Mouse (Mus musculus) adrenal gland, adult 8-10 months (tissue): ENCODE measurements at regions not wholly inside any gene's neighbourhood (a gene's known extent, or its start where the extent isn't known, plus 50 kb on each side); places are given as distances from the start of the nearest gene placed in this dataset.

ENCODE experiments used
- DNase-seq: peaks from one replicate; pipeline ENCODE4 v3.0.0; 2022

GRCm38 (mm10) chr6:52105031-52105593, 53.0 kb downstream of the Hoxa1 start:
- DNase-seq = no peak

GRCm38 (mm10) chr6:52104141-52104540, 54.0 kb downstream of the Hoxa1 start:
- no peak for DNase-seq

- DNase-seq = no peak
Measured at GRCm38 (mm10) chr6:52103661-52104060, 54.5 kb downstream of the Hoxa1 start.

- no peak for DNase-seq
Measured at GRCm38 (mm10) chr6:52102699-52103098, 55.4 kb downstream of the Hoxa1 start.

GRCm38 (mm10) chr6:52102179-52102578, 55.9 kb downstream of the Hoxa1 start:
- DNase-seq = no peak

- DNase-seq = no peak
Measured at GRCm38 (mm10) chr6:52101209-52101608, 56.9 kb downstream of the Hoxa1 start.

- no peak for DNase-seq
Measured at GRCm38 (mm10) chr6:52098851-52099250, 59.3 kb downstream of the Hoxa1 start.

- no peak for DNase-seq
Measured at GRCm38 (mm10) chr6:52095575-52095974, 62.5 kb downstream of the Hoxa1 start.

GRCm38 (mm10) chr6:52091445-52091844, 66.7 kb downstream of the Hoxa1 start:
- DNase-seq = no peak

GRCm38 (mm10) chr6:52085932-52086643, 72.0 kb downstream of the Hoxa1 start:
- DNase-seq = peak; percentile 57

GRCm38 (mm10) chr6:52084622-52085021, 72.3 kb upstream of the Skap2 start:
- DNase-seq = no peak

- no peak for DNase-seq
Measured at GRCm38 (mm10) chr6:52079501-52079900, 67.2 kb upstream of the Skap2 start.

GRCm38 (mm10) chr6:52078530-52079340, 66.4 kb upstream of the Skap2 start:
- DNase-seq = no peak

- DNase-seq = no peak
Measured at GRCm38 (mm10) chr6:52076179-52076932, 64.0 kb upstream of the Skap2 start.

GRCm38 (mm10) chr6:52074904-52075303, 62.6 kb upstream of the Skap2 start:
- no peak for DNase-seq

GRCm38 (mm10) chr6:52067151-52067550, 54.8 kb upstream of the Skap2 start:
- DNase-seq = no peak

GRCm38 (mm10) chr6:52065652-52066051, 53.3 kb upstream of the Skap2 start:
- no peak for DNase-seq

GRCm38 (mm10) chr6:52064176-52065015, 52.0 kb upstream of the Skap2 start:
- DNase-seq = peak; percentile 10
